Mouse (Mus musculus) layer of hippocampus, adult 2 months (tissue): ENCODE results near the gene Slc44a4. TPM values are rescaled to one million over a fixed set of nuclear protein-coding genes. Genes with fewer than 3 reads are reported as not detected.

Source experiments
- DNase-seq, 2 experiments: peaks; one replicate each; pipeline ENCODE4 v3.0.0; 2022; ENCODE audit warnings: low spot score in 2 of 2
- H3K27ac ChIP-seq: fragments of 200-600 bp; 2 replicates; pipeline ENCODE4 v1.8.1; 2022
- H3K4me3 ChIP-seq: fragments of 200-600 bp; 2 replicates; pipeline ENCODE4 v1.8.1; 2022; ENCODE audit warnings: mild to moderate bottlenecking
- CTCF ChIP-seq: fragments of 200-600 bp; conservative IDR thresholded peaks from 2 replicates; pipeline ENCODE4 v1.8.1; 2022; ENCODE audit warnings: antibody characterized with exemption, mild to moderate bottlenecking, moderate library complexity
- total RNA-seq, 2 experiments: library from RNA; stranded (reverse); gene quantifications; 2 replicates each; pipeline ENCODE4 v1.2.3; 2021

Slc44a4 gene
- total RNA-seq, 2 experiments from 2014 or later = 0.29 TPM; not detected in 1

DNA sequence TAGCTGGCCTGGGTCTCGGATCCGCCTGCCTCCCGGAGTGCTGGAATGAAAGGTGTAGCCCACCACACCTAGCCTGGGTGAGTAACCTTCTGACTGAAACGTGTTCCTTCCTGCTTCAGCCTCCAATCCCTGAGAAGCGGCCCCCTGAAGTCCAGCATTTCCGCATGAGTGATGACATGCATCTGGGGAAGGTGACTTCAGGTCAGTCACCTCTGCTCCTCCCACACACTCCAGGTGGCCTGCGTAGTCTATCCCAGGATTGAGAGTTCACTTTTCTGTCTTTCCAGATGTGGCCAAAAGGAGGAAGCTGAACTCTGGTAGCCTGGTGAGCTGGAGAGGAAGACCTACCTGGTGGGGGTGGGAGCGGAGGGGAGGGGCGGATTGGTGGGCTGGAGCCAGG, 11.4 kb upstream of the Slc44a4 start:
- no peak for DNase-seq
- H3K4me3 ChIP-seq = no peak overlapping the region
- TF ChIP-seq CTCF = no peak
- H3K27ac ChIP-seq = no peak overlapping the region

DNA sequence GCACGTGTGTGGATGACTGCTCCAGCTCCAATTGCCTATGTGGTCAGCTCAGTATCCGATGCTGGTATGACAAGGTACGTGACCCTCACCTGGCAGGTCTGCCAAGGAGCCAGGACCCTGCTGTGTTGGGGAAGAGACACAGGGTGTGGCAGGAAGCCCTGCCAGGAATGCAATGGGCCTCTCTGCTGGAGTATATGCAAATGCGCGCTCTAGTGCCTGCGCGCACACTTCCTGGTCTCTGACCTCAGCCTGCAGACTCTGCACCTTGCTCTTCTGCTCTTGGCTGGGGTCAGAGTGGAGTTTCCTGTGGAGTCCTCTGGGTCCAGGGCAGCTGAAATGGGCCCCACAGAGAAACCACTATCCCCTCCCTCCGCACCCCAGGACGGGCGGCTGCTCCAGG, 3.3 kb upstream of the Slc44a4 start:
- DNase-seq = no peak
- Histone ChIP-seq H3K4me3 (no peak overlapping the region), H3K27ac (no peak overlapping the region)
- TF ChIP-seq CTCF = no peak

DNA sequence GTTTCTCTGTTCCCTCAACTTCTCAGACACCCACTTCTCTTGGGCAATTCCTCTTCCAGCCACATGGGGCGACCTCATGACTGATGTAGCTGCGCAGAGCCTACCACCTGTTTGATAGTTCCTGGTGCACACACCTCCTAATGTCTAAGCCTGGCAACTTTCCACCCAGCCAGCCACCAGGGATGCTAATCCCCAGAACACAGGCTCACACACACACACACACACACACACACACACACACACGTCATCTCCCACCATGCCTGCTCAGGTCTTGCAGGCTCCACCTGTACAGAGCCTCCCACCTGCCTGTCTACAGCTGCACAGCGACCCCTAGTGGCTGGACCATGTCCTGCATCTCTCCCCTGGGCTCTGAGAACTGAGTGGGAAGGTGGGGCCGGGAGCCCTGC, 2.3 kb upstream of the Slc44a4 start:
- H3K4me3 ChIP-seq = no peak overlapping the region
- peak; percentile 84 for TF ChIP-seq CTCF
- peak in 1 of 2 experiments; percentile 80 for DNase-seq
- H3K27ac ChIP-seq = no peak overlapping the region

DNA sequence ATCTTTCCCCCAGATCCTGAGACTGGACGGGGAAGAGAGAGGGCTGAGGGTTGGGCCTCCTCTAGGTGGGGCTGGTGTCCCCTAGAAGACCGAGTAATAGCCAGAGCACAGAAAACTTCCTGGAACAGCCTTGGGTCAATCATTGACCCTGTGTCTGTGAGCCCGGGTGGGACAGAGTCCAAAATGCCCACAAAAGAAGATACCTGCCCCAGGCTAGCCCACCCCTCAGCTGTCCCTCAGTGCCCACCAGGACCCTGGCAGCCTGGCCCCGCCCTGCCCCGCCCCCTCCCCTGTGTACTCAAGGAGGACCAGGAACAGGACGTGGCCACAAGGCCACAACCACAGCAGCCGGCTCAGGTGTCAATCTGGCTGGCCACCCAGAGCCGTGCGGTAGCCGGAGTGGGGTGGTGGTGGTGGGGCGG, 1.2 kb downstream of the Slc44a4 start:
- H3K27ac ChIP-seq = no peak overlapping the region
- peak; percentile 45 for TF ChIP-seq CTCF
- DNase-seq = no peak
- H3K4me3 ChIP-seq = no peak overlapping the region

DNA sequence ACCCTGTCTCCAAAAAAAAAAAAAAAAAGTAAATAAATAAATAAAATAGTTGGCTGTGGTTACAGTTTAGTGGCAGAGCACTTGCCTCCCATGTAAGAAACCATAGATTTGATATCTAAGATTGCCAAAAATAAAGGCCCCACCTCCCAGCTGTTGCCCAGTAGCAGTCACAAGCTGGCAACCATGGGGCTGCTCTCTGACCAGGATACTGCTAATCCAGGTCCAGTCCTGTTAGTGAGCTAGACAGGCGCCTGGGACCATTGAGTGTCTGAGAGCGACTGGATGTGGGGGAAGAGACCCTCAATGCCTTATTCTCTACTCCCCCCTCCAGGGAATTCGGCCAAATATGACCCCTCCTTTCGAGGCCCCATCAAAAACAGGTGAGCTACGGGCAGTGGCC, 2.0 kb downstream of the Slc44a4 start:
- TF ChIP-seq CTCF = no peak
- no peak overlapping the region for H3K4me3 ChIP-seq
- no peak overlapping the region for H3K27ac ChIP-seq

DNA sequence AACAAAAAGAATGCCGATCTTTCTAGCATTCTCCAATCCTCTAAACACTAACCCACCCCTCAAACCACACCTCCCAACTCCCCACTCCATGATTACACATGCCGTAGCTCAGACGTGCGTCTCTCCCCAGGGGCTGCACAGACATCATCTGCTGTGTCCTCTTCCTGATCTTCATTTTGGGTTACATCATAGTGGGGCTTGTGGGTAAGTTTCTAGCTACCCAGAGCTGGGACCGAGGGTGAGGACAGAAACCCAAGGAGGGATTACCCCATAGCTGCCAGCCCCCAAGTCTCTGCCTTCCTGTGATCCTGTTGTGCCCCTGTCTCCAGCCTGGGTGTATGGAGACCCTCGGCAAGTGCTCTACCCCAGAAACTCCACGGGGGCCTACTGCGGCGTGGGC, 2.9 kb downstream of the Slc44a4 start:
- Histone ChIP-seq H3K27ac (no peak overlapping the region), H3K4me3 (no peak overlapping the region)
- no peak for TF ChIP-seq CTCF
- DNase-seq = no peak

More for the DNA sequence above, 2.0 kb downstream of the Slc44a4 start:
- no peak for DNase-seq

DNA sequence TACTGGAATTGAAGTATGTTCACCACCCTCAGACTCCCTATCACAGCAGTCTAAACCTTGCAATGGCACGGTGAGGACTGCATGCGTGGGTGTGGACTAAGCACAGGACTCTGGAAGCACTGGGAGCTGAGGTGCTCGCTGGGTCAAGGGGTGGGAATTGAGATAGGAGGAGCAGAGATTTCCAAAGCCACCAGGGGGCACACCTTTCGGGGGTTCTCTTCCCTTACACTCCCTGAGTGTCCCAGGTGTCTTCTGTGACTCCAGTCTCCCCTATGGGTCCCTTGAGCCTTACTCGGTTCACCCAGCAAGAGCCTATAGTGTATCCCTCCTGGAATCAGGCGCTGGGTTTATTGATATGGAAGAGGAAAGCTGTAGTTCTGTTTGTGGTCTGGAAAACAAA, 8.7 kb downstream of the Slc44a4 start:
- no peak overlapping the region for H3K4me3 ChIP-seq
- H3K27ac ChIP-seq = no peak overlapping the region
- TF ChIP-seq CTCF = peak; percentile 58
- DNase-seq = no peak

DNA sequence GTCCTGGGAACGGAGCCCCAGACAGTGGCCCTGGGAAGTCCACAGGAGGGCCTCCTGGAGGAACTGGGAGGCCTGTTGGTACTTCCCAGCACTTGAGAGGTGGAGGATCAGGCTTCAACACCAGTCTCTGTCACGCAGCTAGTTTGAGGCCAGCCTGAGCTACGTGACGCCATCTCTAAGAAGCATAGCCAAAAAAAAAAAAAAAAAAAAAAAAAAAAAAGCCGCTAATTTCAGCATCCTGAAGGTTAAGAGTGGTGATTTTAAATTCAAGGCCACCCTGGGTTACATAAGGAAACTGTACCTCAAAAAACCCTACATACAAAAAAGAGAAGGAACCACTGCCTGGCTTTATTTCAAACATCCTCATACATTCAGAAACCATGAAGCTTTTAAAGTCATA, 10.0 kb downstream of the Slc44a4 start:
- H3K27ac ChIP-seq = no peak overlapping the region
- DNase-seq = no peak
- no peak overlapping the region for H3K4me3 ChIP-seq
- no peak for TF ChIP-seq CTCF

DNA sequence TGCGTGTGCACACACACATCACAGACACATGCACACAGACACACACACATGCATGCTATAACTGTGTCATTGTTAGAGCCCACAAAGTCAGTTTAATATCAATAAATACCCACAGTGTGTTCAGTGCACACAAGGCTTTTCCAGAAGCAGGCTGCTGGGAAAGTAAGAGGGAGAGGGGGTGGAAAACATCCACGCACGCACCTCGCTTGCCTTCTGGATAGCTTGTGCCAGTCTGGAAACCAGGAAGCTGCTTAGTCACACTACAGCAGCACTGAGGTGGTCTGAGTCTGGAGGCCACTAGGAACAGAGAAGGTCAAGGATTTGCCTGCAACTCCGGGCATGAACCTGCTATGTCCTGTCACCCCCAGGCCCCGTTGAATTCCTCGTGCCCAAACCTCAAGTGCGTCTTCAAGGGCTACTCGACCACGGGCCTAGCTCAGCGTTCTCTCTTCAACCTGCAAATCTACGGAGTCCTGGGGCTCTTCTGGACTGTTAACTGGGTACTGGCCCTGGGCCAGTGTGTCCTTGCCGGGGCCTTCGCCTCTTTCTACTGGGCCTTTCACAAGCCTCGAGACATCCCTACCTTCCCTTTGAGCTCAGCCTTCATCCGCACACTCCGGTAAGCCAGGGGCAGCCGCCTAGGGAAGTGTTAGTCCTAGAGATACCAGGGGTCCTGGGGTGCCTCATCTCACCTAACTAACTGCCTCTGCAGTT, 13.2 kb downstream of the Slc44a4 start:
- TF ChIP-seq CTCF = no peak
- no peak overlapping the region for H3K4me3 ChIP-seq
- H3K27ac ChIP-seq = peak overlapping the region; percentile 51; the same call in 1 of the 2 replicates
- no peak for DNase-seq

DNA sequence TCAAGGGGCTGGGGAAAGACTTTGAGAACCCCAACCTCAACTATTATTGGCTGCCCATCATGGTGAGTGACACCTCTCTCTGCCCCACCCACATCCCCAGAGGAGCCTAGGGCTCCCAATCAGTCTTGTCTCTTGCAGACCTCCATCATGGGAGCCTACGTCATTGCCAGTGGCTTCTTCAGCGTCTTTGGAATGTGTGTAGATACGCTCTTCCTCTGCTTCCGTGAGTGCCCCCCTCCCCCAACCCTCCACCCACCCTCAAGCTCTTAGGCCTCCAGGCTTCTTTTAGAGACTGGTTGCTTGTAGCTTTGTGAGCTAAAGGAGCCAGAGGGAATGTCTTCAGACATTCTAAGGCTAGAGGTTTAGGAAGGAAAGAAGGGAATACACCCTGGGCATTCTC, 14.6 kb downstream of the Slc44a4 start:
- Histone ChIP-seq H3K27ac (no peak overlapping the region), H3K4me3 (no peak overlapping the region)
- no peak for DNase-seq
- TF ChIP-seq CTCF = no peak

DNA sequence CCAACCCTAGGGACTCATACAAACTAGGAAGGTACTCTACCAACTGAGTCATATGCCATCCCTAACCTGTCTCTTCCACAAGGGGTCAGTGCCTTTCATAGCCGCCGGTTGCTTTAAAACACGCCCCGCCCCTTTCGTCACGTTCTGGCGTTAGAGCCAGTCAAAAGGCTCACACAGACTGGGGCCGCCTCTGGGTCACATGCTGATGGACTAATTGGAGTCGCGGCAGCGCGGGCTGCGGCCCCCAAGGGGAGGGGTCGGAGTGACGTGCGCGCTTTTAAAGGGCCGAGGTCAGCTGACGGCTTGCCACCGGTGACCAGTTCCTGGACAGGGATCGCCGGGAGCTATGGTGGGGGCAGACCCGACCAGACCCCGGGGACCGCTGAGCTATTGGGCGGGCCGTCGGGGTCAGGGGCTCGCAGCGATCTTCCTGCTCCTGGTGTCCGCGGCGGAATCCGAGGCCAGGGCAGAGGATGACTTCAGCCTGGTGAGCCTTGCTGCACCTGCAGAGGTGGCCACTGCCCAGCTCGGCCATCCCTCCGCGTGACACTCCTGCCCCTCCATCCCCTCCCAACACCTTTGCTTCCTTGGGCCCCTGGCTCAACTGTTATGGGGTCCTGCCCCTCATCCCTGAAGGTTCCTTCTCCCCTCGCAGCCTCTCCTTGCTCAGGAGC, 16.9 kb downstream of the Slc44a4 start, which contains the start of gene Neu1:
Gene Neu1, plus strand, starts transcription at position 193 of the 674 bp plus-strand sequence.
- peak within 1 kb of the TSS; percentile 96 for H3K4me3 ChIP-seq
- peak; percentile 88 for TF ChIP-seq CTCF
- peak; percentile 98 to 99 for DNase-seq
- H3K27ac ChIP-seq = peak within 1 kb of the TSS; percentile 89

DNA sequence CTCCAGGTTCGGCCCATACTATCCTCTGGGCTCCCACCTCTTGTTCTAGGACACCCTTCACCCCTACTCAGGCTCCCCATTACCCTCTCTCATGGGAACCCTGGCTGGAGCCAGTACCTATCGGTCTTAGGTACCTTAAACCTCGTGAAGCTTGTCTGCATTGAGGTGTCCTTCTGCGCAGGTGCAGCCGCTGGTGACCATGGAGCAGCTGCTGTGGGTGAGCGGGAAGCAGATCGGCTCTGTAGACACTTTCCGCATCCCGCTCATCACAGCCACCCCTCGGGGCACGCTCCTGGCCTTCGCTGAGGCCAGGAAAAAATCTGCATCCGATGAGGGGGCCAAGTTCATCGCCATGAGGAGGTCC, 17.5 kb downstream of the Slc44a4 start:
- H3K4me3 ChIP-seq = peak overlapping the region; percentile 96
- H3K27ac ChIP-seq = peak overlapping the region; percentile 89
- peak in 1 of 2 experiments; percentile 24 for DNase-seq
- TF ChIP-seq CTCF = no peak

DNA sequence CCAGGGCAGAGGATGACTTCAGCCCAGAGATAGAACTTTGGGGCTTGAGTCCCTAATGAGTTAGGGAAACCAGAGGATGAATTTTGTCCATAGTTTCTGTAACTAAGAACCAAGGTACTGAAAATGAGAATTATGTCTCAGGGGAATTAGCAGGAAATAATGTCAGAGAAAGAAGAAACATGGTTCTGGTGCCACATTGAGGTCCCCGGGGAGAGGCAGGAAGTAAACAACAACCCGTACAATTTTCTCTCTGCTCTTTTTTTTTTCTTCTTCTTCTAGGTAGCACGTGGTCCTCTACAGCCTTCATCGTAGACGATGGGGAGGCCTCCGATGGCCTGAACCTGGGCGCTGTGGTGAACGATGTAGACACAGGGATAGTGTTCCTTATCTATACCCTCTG, 18.0 kb downstream of the Slc44a4 start:
- TF ChIP-seq CTCF = no peak
- Histone ChIP-seq H3K4me3 (peak overlapping the region; percentile 96), H3K27ac (peak overlapping the region; percentile 89; the same call in 1 of the 2 replicates)
- DNase-seq = no peak

DNA sequence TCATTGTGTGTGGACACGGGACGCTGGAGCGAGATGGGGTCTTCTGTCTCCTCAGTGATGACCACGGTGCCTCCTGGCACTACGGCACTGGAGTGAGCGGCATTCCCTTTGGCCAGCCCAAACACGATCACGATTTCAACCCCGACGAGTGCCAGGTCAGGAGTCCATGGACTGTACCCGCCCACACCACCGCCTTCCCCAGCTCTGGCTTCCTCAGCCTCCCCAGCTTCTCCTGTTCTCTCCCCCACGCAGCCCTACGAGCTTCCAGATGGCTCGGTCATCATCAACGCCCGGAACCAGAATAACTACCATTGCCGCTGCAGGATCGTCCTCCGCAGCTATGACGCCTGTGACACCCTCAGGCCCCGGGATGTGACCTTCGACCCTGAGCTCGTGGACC, 19.8 kb downstream of the Slc44a4 start:
- no peak for TF ChIP-seq CTCF
- peak in 1 of 2 experiments; percentile 24 for DNase-seq
- H3K27ac ChIP-seq = peak overlapping the region; percentile 47; the same call in 1 of the 2 replicates
- no peak overlapping the region for H3K4me3 ChIP-seq
